Mouse (Mus musculus) CD4-positive helper T cell, adult 2 months (primary cell): ENCODE results near the gene Mfap3.

ENCODE experiments used
- DNase-seq: peaks from one replicate; pipeline ENCODE4 v3.0.0-alpha.2; 2012; ENCODE audit warnings: low read depth, missing footprints, low spot score

The Mfap3 gene

DNA sequence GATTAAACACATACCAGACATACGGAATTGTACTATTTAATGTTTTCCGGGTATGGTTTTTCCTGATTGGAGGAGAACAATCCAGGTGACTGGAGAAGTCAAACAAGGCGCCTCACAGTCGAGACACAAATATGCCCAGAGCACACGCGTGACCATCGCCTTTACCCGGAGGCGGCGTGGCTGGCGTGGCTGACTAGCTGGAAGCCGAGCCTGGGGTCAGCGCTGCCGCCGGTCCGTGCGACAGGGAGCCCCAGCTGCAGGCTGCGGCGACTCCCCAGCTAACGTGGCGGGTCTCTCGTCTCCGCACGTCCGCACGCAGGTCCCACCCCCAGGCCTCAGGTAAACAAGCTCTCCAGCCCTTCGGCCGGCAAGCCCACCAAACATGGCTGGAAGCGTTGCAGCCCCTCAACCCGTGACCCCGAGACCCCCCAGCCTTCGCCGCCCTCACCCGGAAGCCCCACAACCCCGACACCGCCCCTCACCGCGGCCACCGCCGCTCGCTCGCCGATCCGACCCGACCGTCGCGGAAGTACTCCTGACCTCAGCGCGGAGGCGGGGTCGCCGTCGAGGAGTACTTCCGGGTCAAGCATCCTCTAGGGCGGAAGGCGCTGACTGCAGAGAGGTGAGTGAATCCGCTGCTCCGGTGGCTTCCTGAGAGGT, at the start of gene Mfap3, which contains the start of gene Fam114a2:
Gene Mfap3, plus strand, starts transcription at position 574 of the 660 bp plus-strand sequence.
Gene Fam114a2, minus strand, starts transcription at position 527 of the 660 bp plus-strand sequence.
- DNase-seq = peak; percentile 94

GRCm38 (mm10) chr11:57468706-57469105, 49.8 kb upstream of the Mfap3 start:
- DNase-seq = no peak

- no peak for DNase-seq
These were observed 48.4 kb upstream of the Mfap3 start for GRCm38 (mm10) chr11:57470056-57470455.

DNA sequence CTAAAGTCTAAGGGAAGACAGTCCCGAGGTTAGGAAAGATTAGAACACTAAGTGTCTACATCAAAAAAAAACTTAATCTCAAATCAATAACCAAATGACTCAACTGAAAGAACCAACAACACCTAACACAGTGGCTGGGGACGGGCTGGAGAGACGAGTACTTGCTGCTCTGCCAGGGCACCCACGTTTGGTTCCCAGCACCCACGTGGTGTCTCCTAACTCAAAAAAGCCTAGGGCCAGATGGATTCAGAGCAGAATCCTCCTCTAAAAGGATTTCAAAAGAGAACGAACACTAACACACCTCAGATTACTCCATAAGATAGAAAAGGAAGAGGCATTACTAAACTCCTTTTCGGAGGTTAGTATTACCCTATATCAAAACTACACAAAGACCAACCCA, 47.5 kb upstream of the Mfap3 start:
- DNase-seq = no peak

DNA sequence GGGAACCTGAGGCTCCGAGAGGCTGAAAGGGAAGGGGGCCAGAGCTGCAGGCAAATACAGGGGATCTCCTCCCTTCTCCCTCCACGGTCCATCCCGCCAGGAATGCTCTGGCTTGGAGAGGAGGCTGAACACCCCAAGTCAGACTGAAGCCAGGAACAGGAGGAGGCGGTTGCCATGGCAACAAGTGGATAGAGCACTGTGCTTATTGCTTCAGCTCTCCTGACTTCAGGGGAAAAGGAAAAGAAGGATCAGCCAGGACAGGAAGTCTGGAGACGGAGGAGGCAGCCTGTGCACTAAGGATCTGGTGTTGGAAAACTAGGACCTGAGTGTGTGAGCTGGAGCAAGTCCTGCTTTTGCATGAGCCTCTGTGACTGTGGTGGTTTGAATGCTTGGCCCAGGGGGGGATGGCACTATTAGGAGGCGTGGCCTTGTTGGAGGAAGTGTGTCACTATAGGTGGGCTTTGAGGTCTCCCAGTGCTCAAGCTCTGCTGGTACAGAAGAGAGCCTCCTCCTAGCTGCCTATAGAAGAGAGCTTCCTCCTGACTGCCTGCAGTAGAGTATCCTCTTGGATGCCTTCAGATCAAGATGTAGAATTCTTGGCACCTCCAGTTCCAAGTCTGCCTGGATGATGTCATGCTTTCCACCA, 44.0 kb upstream of the Mfap3 start:
- no peak for DNase-seq

DNA sequence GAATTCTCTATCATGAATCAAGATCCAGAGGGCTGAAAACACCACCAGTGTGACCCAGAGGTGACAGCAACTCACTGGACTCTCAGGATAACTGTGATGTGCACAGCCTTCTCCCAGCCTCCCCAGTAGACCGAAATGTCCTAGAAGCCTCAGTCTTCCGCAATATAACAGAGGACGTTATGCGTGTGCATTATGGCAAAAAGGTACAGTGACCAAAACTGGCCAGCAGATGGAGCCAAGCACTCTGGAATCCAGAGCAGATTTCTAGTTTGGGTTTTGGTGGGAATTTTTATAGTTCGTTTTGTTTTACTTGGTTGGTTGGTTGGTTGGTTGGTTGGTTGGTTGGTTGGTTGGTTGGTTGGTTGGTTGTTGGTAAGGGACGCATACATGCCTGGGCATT, 43.3 kb upstream of the Mfap3 start:
- DNase-seq = peak; percentile 12

DNA sequence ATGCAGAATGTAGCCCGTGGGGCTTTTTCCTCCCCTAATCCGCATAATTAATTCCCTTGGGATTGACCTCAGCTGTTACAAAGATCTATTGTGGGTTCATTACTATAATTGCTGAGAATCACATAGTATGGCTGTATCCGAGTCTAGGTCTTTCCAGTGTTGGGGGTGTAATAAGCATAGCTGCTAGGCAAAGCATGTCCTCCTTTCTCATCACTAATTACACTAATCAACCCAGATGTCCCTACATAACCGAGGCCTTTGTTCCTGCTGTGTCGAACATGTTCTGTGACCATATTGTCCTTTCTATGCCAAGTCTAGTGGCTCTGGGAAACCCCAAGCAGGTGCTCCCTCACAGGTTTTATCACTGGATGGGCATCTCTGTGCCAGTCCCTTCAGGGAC, 40.4 kb upstream of the Mfap3 start:
- no peak for DNase-seq

GRCm38 (mm10) chr11:57488436-57488835, 30.0 kb upstream of the Mfap3 start:
- no peak for DNase-seq

DNA sequence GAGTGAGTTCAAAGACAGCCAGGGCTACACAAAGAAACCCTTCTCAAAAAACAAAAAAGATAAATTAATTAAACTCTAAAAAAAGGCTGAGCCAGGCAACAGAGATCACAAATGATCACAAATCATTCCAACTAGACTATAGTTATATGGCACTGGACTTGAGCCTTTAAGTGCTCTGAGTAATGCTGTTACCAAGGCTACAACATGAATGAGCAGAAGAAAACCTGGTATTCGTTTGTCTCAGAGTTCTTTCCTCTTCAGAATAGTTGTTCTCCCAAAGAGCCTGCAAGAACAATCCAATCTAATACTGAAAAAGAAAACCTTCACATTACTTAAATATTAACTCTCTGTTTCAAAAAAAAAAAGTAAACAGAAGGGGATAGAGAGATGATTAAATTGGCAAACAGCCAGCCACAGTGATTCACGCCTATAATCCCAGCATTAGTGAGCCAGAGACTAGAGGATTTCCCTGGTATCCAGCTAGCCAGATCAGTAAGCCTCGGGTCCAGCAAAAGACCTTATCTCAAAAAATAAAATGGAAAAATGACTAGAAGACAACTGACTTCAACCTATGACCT, 21.9 kb upstream of the Mfap3 start:
- no peak for DNase-seq

- no peak for DNase-seq
These were observed 20.8 kb upstream of the Mfap3 start for GRCm38 (mm10) chr11:57497701-57498100.

GRCm38 (mm10) chr11:57498215-57498614, 20.2 kb upstream of the Mfap3 start:
- no peak for DNase-seq

- no peak for DNase-seq
These were observed 15.3 kb upstream of the Mfap3 start for GRCm38 (mm10) chr11:57503155-57503554.

DNA sequence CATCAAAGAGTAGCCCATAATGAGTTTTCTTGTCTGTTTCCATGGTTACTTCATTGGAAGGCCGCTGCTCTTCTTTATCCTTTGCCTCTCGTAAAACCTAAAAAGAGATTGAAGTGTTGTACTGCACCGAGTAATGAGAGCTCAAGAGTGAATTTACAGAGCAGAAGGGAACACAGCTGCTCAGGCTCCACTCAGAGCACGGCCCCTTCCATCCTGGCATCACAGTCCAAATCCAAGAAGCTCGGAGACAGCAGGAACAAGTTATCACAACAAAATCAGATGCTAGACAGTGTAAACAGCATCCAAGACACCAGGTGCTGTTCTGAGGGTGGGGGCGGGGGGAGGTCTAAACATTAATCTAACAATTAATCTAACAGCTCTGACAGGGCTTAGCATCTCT, 11.6 kb upstream of the Mfap3 start:
- no peak for DNase-seq

DNA sequence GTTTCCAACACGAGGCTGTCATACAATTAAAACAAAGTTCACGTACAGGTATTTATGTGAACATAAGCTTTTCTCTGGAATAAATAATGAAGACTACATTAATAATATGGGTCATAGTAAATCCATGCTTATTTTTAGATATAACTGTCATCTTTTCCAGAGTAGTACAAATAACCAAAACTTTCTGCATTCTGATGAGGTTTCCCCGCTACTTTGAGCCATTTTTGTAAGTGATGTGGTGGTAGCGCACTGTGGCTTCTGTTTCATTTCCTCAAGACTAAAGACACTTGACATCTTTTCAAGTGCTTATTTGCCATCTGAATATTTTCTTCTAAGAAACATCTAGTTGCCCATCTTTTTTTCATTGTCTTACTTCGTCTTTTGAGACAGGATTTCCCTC, 3.2 kb upstream of the Mfap3 start:
- DNase-seq = no peak

DNA sequence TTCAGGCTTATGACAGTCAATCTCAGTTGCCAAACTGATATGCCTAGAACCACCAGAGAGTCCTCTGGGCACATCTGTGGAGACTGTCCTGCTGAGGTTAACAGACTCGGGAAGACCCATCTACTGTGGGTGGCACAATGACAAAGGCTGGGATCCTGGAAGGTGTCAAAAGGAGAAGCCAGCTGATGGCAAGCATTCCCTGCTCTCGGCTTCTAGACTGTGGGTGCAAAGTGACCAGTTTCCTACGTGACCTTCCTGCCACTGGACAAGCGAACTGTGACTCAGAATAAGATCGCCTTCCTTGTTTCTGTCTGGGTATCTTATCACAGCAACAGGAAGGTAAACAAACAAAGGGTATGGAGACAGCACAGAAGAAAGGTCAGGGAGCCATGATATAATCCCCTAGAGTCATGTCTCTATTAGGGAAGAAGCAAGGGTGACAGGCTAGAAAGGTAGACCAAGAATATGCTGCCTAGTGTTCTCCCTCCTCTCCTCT, 1.5 kb upstream of the Mfap3 start:
- no peak for DNase-seq

GRCm38 (mm10) chr11:57518751-57519148, 286 bp downstream of the Mfap3 start:
- DNase-seq = no peak

GRCm38 (mm10) chr11:57519304-57519703, 840 bp downstream of the Mfap3 start:
- DNase-seq = peak; percentile 15

DNA sequence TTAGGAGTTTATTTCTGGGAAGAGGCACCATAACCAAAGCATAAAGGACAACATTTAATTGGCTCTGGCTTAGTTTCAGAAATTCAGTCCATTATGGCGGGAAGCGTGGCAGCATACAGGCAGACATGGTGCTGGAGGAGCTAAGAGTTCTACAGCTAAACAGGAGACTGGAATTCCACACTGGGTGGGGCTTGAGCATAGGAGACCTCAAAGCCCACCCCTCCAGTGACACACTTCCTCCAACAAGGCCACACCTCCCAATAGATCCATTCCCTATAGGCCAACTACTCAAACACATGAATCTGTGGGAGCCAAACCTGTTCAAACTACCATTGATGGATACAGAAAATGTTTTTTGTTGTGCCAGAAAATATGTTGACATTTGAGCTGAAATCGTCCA, 2.7 kb downstream of the Mfap3 start:
- DNase-seq = no peak

DNA sequence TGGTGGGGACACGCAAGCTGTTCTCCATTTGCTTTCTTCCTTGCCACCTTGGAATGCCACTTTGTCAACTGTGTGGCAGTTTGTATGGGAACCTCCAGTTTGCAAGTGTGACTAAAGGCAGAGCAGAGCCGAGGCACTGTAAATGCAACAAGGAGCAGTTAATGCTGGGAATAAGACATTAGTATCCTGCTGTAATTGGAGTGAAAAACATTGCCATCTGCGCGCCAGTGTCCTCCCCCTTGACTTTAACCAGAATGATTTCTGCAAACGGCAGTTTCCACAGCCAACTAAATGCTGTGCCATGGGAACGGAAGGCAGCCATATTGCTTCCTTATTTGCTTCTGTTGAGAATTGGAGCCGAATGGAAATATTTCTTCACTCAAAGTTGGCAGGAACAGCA, 3.6 kb downstream of the Mfap3 start:
- DNase-seq = no peak

DNA sequence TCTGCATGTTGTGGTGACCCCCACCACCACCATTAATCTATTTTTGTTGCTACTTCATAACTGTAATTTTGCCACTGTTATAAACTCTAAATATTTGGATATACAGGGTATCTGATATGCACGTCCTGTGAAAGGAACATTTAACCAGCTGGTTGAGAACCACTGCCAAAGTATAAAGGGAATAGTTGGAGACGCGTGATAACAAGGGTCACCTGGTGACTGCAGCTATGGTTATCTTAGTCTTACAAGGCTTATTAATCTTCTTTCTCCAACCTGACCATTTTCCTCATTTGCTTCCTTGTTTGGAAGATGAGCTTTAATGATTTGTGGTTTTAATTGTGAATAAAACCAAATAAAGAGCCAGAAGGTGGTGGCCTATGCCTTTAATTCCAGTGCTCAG, 5.0 kb downstream of the Mfap3 start:
- DNase-seq = no peak

DNA sequence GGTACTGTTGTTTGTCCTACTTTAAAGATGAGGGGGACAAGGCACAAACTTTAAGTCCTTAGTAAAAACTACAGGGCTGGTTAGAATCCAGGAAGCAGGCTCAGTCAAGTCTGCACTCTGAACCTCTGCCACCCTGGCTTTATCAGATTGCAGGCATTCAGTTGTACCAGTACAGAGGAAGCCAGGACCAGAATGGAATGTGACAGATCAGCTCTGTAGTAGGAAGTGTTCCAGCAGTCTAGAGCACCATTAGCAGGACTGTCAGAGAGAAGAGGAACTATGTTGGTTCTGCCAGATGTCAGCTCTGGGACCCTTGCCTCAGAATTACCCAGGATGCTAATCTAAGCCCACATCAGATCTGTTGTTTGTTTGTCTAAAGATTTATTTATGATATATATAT, 6.1 kb downstream of the Mfap3 start:
- no peak for DNase-seq

- no peak for DNase-seq
These were observed 7.4 kb downstream of the Mfap3 start for GRCm38 (mm10) chr11:57525900-57526299.

GRCm38 (mm10) chr11:57527506-57527905, 9.0 kb downstream of the Mfap3 start:
- no peak for DNase-seq
